ENCODE assay signal across 27 mouse cellular contexts in genomic region chr11:86984990-86985389, GRCm38 (mm10). TPM values are rescaled to one million over a fixed set of nuclear protein-coding genes. Genes with fewer than 3 reads are reported as not detected.
DNase-seq lines count a peak whose midpoint lies in the region; ATAC-seq and TF ChIP-seq lines count a peak whose summit lies in the region.
"Had no signal": no experiment of that assay in that cellular context is flagged by ENCODE, and none has a peak within 500 bp of the region (broad histone marks: within the 10 kb centered on the region; RNA-seq: fewer than 3 reads in every experiment).

No protein-coding gene starts in this region.

- no peak for DNase-seq in heart, embryonic 10.5 days (ENCODE audit: low spot score)
- peak; percentile 52 to 67 for DNase-seq in cerebellum, adult 2 months
- DNase-seq in cerebellum, postnatal 36 days: peak; percentile 47
- DNase-seq in adrenal gland, postnatal 4 days (ENCODE audit: low spot score in 2 of 2): no peak
- DNase-seq in right cerebral cortex, postnatal 25 days: no peak
- DNase-seq: adrenal gland, adult 2 months; B cell, adult 2 months; forebrain, postnatal 0 days; gastrocnemius, postnatal 14 days; heart, postnatal 14 days; kidney, adult 8-10 months; kidney, postnatal 10 days; layer of hippocampus, adult 9-11 months; liver; lung, embryonic 14.5 days; thymus, adult 2 months; thymus, postnatal 36 days had no signal

- H3K27ac ChIP-seq in heart, embryonic 15.5 days: 0 out of 2 replicates have a peak overlapping the region, but pooled peaks have one; percentile 31
- no peak overlapping the region for H3K27ac ChIP-seq in heart, embryonic 10.5 days
- peak overlapping the region; percentile 43 for H3K27ac ChIP-seq in brown adipose tissue, adult 24 weeks (replicated peaks; ENCODE audit: low read depth, low read length)
- H3K27ac ChIP-seq in cerebellum, adult 2 months (ENCODE audit: insufficient read depth, low read length): no peak overlapping the region
- H3K27ac ChIP-seq: hindbrain, postnatal 0 days; intestine, embryonic 15.5 days; liver, embryonic 15.5 days; midbrain, embryonic 10.5 days; midbrain, embryonic 15.5 days; neural tube, embryonic 15.5 days had no signal

- H3K9ac ChIP-seq in heart, embryonic 15.5 days: no peak overlapping the region
- H3K9ac ChIP-seq: forebrain, postnatal 0 days; heart, embryonic 12.5 days; intestine, embryonic 15.5 days; liver, embryonic 15.5 days; lung, embryonic 14.5 days; midbrain, embryonic 15.5 days; neural tube, embryonic 15.5 days had no signal

- no peaks in the 10 kb centered on the region for H3K9me3 ChIP-seq in heart, embryonic 15.5 days (replicated peaks)
- H3K9me3 ChIP-seq in heart, embryonic 10.5 days: no peaks in the 10 kb centered on the region
- H3K9me3 ChIP-seq: heart, embryonic 12.5 days; intestine, embryonic 15.5 days; liver, embryonic 15.5 days; midbrain, embryonic 10.5 days; midbrain, embryonic 15.5 days; neural tube, embryonic 15.5 days had no signal

- no peaks in the 10 kb centered on the region for H3K27me3 ChIP-seq in heart, embryonic 15.5 days
- H3K27me3 ChIP-seq in heart, embryonic 10.5 days (ENCODE audit: insufficient read depth, poor library complexity, severe bottlenecking): no peaks in the 10 kb centered on the region
- H3K27me3 ChIP-seq in cerebellum, adult 2 months (ENCODE audit: control insufficient read depth, insufficient read depth, low read length): no peaks in the 10 kb centered on the region
- H3K27me3 ChIP-seq: heart, embryonic 12.5 days; intestine, embryonic 15.5 days; liver, embryonic 15.5 days; midbrain, embryonic 15.5 days; neural tube, embryonic 15.5 days had no signal

- TF ChIP-seq CTCF in cerebellum, adult 2 months (IDR thresholded peaks at IDR 0.05; ENCODE audit: borderline replicate concordance, insufficient read depth, low read depth, low read length): no peak

- H3K4me2 ChIP-seq in heart, embryonic 15.5 days: no peak overlapping the region
- H3K4me2 ChIP-seq: heart, embryonic 12.5 days; intestine, embryonic 15.5 days; liver, embryonic 15.5 days; lung, embryonic 14.5 days; midbrain, embryonic 15.5 days; neural tube, embryonic 15.5 days had no signal

- 39% methylated on average over 3 of the region's 3 CpGs for WGBS in heart, embryonic 15.5 days
- WGBS in heart, embryonic 10.5 days: 56% methylated on average over 3 of the region's 3 CpGs
- WGBS in cerebellum, adult 2 months: 12% methylated on average over 3 of the region's 3 CpGs

- no peaks in the 10 kb centered on the region for H3K36me3 ChIP-seq in heart, embryonic 15.5 days
- H3K36me3 ChIP-seq in heart, embryonic 10.5 days: peaks cover 11% of the 10 kb centered on the region; the same call in 1 of the 2 replicates
- H3K36me3 ChIP-seq: intestine, embryonic 15.5 days; liver, embryonic 15.5 days; midbrain, embryonic 10.5 days; midbrain, embryonic 15.5 days; neural tube, embryonic 15.5 days had no signal

- H3K4me1 ChIP-seq in heart, embryonic 15.5 days (replicated peaks): peaks cover 64% of the 10 kb centered on the region
- H3K4me1 ChIP-seq in heart, embryonic 10.5 days: peaks cover 68% of the 10 kb centered on the region
- H3K4me1 ChIP-seq in brown adipose tissue, adult 24 weeks (ENCODE audit: control insufficient read depth, insufficient read depth, insufficient read length, low read length): peaks cover 37% of the 10 kb centered on the region
- peaks cover 46% of the 10 kb centered on the region for H3K4me1 ChIP-seq in cerebellum, adult 2 months (ENCODE audit: control insufficient read depth, insufficient read depth, low read length)
- H3K4me1 ChIP-seq: intestine, embryonic 15.5 days; liver, embryonic 15.5 days had no signal

- ATAC-seq in heart, embryonic 15.5 days (replicated peaks; ENCODE audit: insufficient number of reproducible peaks, insufficient read depth, low FRiP score, low read depth): no peak
- ATAC-seq: forebrain, postnatal 0 days; hindbrain, postnatal 0 days; intestine, embryonic 15.5 days; midbrain, embryonic 15.5 days had no signal

- TF ChIP-seq POLR2A in cerebellum, adult 2 months (IDR thresholded peaks at IDR 0.05; ENCODE audit: borderline replicate concordance, insufficient read depth, low read length): no peak

- H3K4me3 ChIP-seq in heart, embryonic 15.5 days: no peak overlapping the region
- H3K4me3 ChIP-seq in heart, embryonic 10.5 days: no peak overlapping the region
- H3K4me3 ChIP-seq in brown adipose tissue, adult 24 weeks (ENCODE audit: insufficient read depth, low read depth, low read length): no peak overlapping the region
- no peak overlapping the region for H3K4me3 ChIP-seq in cerebellum, adult 2 months (replicated peaks; ENCODE audit: insufficient read depth, low read depth, low read length)
- H3K4me3 ChIP-seq: erythroblast, embryonic 14.5 days; heart, embryonic 12.5 days; intestine, embryonic 15.5 days; liver, embryonic 15.5 days; midbrain, embryonic 10.5 days; midbrain, embryonic 15.5 days; neural tube, embryonic 15.5 days had no signal

RNA-seq across cellular contexts. Expression of gene Ypel2, which starts 8.5 kb away (rescaled TPM):
- polyA plus RNA-seq in heart, embryonic 15.5 days (2015; fragmentation: Nextera tagmentation; extraction: Ambion mirVana): 20.8 and 23.1 TPM in 2 replicates
- polyA plus RNA-seq in heart, embryonic 10.5 days (2016; fragmentation: Nextera tagmentation; extraction: Ambion mirVana): 13.0 and 21.5 TPM in 2 replicates
- 9.6 and 11.2 TPM in 2 replicates for polyA plus RNA-seq in brown adipose tissue, adult 24 weeks (2012; ENCODE audit: insufficient read depth, insufficient read length, missing spikeins)
- 25.3 and 26.7 TPM in 2 replicates for polyA plus RNA-seq in cerebellum, adult 2 months (2012; rRNA removed)
- total RNA-seq in adrenal gland, postnatal 4 days (2021): 10 to 100 TPM; 34.4 to 39.5 TPM

Comparison
In these comparisons a context has a peak if more than half of its experiments do, and no peak if none do; other contexts are left out.
1. H3K27ac ChIP-seq: peak in heart, embryonic 15.5 days (single experiment) and brown adipose tissue, adult 24 weeks (single experiment); none in heart, embryonic 10.5 days (single experiment) and cerebellum, adult 2 months (single experiment).
2. DNase-seq: peak in cerebellum, adult 2 months (2 of 2) and cerebellum, postnatal 36 days (2 of 2); none in heart, embryonic 10.5 days (single experiment), adrenal gland, postnatal 4 days (0 of 2) and right cerebral cortex, postnatal 25 days (single experiment).